Mouse (Mus musculus) cortical plate, adult 2 months (tissue): ENCODE measurements around the gene Dnajb6. TPM values are rescaled to one million over a fixed set of nuclear protein-coding genes. Genes with fewer than 3 reads are reported as not detected.
"Not testable (repeated sequence)": the region's sequence is repeated elsewhere in the genome, so short reads cannot be mapped to it uniquely, and the experiment has no call there.

Experiments used
- H3K27ac ChIP-seq: fragments of 200-500 bp; 2 replicates; pipeline ENCODE4 v1.5.1; 2012; ENCODE audit warnings: low read length, control low read depth, inconsistent platforms; ENCODE audit not compliant: insufficient read depth
- H3K4me1 ChIP-seq: fragments of 200-500 bp; 2 replicates; pipeline ENCODE4 v1.6.1; 2011; ENCODE audit warnings: low read length; ENCODE audit not compliant: control insufficient read depth, insufficient read depth
- H3K4me3 ChIP-seq: fragments of 200-500 bp; 2 replicates; pipeline ENCODE4 v1.5.1; 2011; ENCODE audit warnings: mild to moderate bottlenecking, low read length, control low read depth; ENCODE audit not compliant: insufficient read depth
- CTCF ChIP-seq: fragments of 200-500 bp; IDR thresholded peaks from 2 replicates; pipeline ENCODE4 v1.5.1; 2011; ENCODE audit warnings: mild to moderate bottlenecking, control low read depth, low read length; ENCODE audit not compliant: insufficient read depth; ENCODE audit errors: extremely low read depth
- POLR2A ChIP-seq: fragments of 200-500 bp; IDR thresholded peaks from 2 replicates; pipeline ENCODE4 v1.6.1; 2011; ENCODE audit warnings: mild to moderate bottlenecking, low read length, control low read depth; ENCODE audit not compliant: insufficient read depth; ENCODE audit errors: extremely low read depth
- polyA plus RNA-seq: library from polyadenylated mRNA; depleted of rRNA; stranded (reverse); fragments of >200 nt; gene quantifications from 2 replicates; pipeline ENCODE4 v1.2.3, GENCODE M21; 2012

The Dnajb6 gene
- polyA plus RNA-seq, 1 experiment: 182 TPM

DNA sequence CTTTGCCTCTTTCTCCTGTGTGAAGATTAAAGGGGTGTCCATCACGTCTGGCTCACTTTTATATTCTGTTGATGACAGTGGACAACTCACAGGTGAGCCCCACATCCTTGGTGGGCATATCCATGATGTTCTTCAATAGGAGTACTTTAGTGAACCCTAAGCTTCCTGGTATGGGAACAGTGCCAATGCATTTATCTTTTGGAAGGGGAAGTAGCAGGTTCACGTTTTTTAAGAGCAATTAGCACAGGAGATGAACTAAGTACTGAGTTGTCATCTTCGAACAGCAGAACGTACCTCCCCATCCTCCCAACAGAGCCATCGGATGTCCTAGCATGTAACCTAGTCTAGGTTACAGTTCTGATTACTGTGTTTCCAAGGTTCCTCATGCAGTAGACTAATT lies 23.8 kb downstream of the Dnajb6 start:
- no peak for TF ChIP-seq CTCF
- TF ChIP-seq POLR2A: no peak

GRCm38 (mm10) chr5:29770935-29771334 lies 35.4 kb downstream of the Dnajb6 start:
- H3K27ac ChIP-seq: no peak overlapping the region
- peaks cover 12% of the 10 kb centered on the region for H3K4me1 ChIP-seq
- H3K4me3 ChIP-seq: no peak overlapping the region
- TF ChIP-seq CTCF (no peak), POLR2A (no peak)

More for the DNA sequence above, 23.8 kb downstream of the Dnajb6 start:
- peaks cover 5% of the 10 kb centered on the region; the same call in 1 of the 2 replicates for H3K4me1 ChIP-seq
- H3K4me3 ChIP-seq: no peak overlapping the region
- no peak overlapping the region for H3K27ac ChIP-seq

GRCm38 (mm10) chr5:29772038-29772437 lies 36.5 kb downstream of the Dnajb6 start:
- Histone ChIP-seq H3K4me1 (peaks cover 12% of the 10 kb centered on the region), H3K27ac (no peak overlapping the region), H3K4me3 (no peak overlapping the region)
- TF ChIP-seq POLR2A (no peak), CTCF (no peak)

GRCm38 (mm10) chr5:29772651-29773330 lies 37.3 kb downstream of the Dnajb6 start:
- no peak for TF ChIP-seq CTCF
- TF ChIP-seq POLR2A: no peak
- H3K4me1 ChIP-seq: peaks cover 12% of the 10 kb centered on the region
- no peak overlapping the region for H3K27ac ChIP-seq
- no peak overlapping the region for H3K4me3 ChIP-seq

DNA sequence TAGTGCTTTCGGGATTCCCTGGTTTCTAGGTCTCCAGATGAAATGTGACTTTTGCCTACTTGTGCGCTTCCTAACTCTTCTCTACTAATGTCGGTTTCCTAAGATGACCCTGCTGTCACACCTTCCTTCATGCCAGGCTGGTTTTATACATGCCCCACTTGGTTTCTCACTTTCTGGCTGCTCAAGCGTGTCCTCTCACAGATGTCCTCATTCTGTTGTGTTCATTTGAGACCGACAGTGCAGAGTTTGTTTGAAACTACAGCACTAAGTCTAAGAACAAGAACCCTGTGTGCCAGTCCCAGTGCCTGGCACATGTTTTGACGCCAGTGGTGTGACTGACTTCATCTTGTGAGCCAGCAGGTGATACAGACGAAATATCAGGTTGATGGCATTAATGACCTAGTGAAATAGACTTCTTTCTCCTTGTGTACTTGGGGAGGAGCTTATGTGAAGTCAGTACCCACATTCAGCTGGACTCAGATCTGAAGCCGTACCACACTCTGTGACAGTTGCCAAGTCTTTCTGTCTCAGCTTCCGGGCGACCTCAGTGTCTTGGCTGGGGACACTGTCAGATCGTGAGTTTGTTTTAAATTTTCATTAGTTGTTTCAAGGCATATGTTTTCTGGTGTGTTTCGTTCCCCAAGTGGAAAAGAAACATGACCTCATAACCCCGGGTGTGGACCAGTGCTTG lies 38.1 kb downstream of the Dnajb6 start:
- Histone ChIP-seq H3K27ac (no peak overlapping the region), H3K4me3 (no peak overlapping the region), H3K4me1 (peaks cover 17% of the 10 kb centered on the region)
- no peak for TF ChIP-seq CTCF
- TF ChIP-seq POLR2A: no peak

- Histone ChIP-seq H3K4me3 (no peak overlapping the region), H3K27ac (no peak overlapping the region), H3K4me1 (peaks cover 17% of the 10 kb centered on the region)
- TF ChIP-seq POLR2A (no peak), CTCF (no peak)
Measured at GRCm38 (mm10) chr5:29775437-29775836, 39.9 kb downstream of the Dnajb6 start.

- H3K4me3 ChIP-seq: no peak overlapping the region
- H3K4me1 ChIP-seq: peaks cover 9% of the 10 kb centered on the region
- TF ChIP-seq CTCF: no peak
- TF ChIP-seq POLR2A: no peak
- no peak overlapping the region for H3K27ac ChIP-seq
Measured at GRCm38 (mm10) chr5:29778029-29778428, 42.5 kb downstream of the Dnajb6 start.

DNA sequence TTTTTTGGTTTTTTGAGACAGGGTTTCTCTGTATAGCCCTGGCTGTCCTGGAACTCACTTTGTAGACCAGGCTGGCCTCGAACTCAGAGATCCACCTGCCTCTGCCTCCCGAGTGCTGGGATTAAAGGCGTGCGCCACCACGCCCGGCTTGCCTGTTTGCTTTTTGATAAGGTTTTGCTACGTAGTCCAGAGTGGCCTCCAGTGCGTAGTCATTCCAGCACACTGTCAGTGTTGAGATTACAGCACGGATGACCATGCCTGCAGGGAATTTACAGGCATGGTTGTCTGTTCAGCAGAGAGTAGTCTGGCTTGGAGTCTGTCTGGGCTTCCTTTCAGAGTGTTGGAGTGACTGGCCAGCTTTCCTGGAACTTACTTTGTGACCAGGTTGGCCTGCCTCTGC lies 44.2 kb downstream of the Dnajb6 start:
- not testable (repeated sequence) for H3K4me1 ChIP-seq, H3K4me3 ChIP-seq, H3K27ac ChIP-seq

GRCm38 (mm10) chr5:29782261-29782660 lies 46.8 kb downstream of the Dnajb6 start:
- Histone ChIP-seq H3K4me3 (no peak overlapping the region), H3K27ac (no peak overlapping the region), H3K4me1 (peaks cover 5% of the 10 kb centered on the region)
- TF ChIP-seq CTCF (no peak), POLR2A (no peak)

DNA sequence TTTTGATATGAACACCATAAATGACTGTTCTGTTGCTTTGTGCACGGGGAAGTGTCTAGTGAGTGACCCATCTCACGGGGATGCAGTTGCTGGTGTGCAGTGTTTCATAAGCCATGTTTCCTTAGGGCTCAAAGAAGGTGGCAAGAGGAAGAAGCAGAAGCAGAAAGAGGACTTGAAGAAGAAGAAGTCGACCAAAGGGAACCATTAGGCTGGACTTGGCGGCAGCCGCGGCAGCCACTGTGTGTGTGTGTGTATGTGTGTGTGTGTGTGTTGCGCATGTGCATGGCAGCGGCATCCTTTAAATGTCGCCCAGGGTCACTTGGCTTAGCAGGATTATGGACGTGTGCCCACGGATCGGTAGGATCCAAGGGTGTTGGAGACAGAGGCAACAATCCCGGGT lies 49.4 kb downstream of the Dnajb6 start:
- H3K4me3 ChIP-seq, H3K27ac ChIP-seq, H3K4me1 ChIP-seq: not testable (repeated sequence)

- H3K4me1 ChIP-seq, H3K27ac ChIP-seq, H3K4me3 ChIP-seq: not testable (repeated sequence)
Measured at GRCm38 (mm10) chr5:29785953-29786352, 50.5 kb downstream of the Dnajb6 start.

GRCm38 (mm10) chr5:29794933-29795332 lies 59.4 kb downstream of the Dnajb6 start:
- H3K4me3 ChIP-seq, H3K27ac ChIP-seq, H3K4me1 ChIP-seq: not testable (repeated sequence)
